Comparison of ENCODE assay signal across 27 mouse cellular contexts in the genomic region with DNA sequence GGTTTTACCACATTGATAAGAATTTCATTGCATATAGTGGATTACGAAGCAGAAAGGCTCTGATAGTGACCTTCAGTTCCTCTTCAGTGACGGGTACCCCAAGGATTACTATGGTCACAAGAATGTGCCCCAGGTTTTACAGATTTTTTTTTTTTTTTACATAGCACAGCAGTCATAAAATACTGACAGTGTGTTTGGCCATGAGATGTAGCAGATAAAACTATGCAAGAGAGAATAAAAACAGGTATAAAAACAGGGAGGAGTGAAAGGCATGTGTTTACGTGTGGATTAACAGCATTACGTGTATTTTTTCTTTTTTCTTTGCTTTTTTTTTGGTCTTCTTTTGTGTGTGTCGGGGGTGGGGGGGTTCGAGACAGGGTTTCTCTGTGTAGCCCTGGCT. TPM values are rescaled to one million over a fixed set of nuclear protein-coding genes. Genes with fewer than 3 reads are reported as not detected.
DNase-seq lines count a peak whose midpoint lies in the region; ATAC-seq and TF ChIP-seq lines count a peak whose summit lies in the region.
"Had no signal": no experiment of that assay in that cellular context is flagged by ENCODE, and none has a peak within 500 bp of the region (broad histone marks: within the 10 kb centered on the region; RNA-seq: fewer than 3 reads in every experiment).

No protein-coding gene starts in this region.

- no peaks in the 10 kb centered on the region for H3K27me3 ChIP-seq in G1E (ENCODE audit: insufficient read depth, low read length)
- H3K27me3 ChIP-seq in MEL (ENCODE audit: control insufficient read depth in 1 of 2, insufficient read depth in 2 of 2, low read length in 2 of 2) = no peaks in the 10 kb centered on the region
- H3K27me3 ChIP-seq: embryonic facial prominence, embryonic 12.5 days; forebrain, embryonic 12.5 days had no signal

- H3K79me2 ChIP-seq in MEL (ENCODE audit: control insufficient read depth, insufficient read depth, low read length, poor library complexity) = peaks cover 64% of the 10 kb centered on the region

- TF ChIP-seq EP300 in MEL (IDR thresholded peaks at IDR 0.05; ENCODE audit: low read depth in 1 of 2, low read length in 2 of 2) = no peak

- peak overlapping the region; percentile 94 for H3K9ac ChIP-seq in MEL (ENCODE audit: control insufficient read depth, low read depth, low read length, poor library complexity, severe bottlenecking)
- H3K9ac ChIP-seq: embryonic facial prominence, embryonic 12.5 days; forebrain, embryonic 12.5 days had no signal

- TF ChIP-seq CTCF in G1E (IDR thresholded peaks at IDR 0.05; ENCODE audit: low read depth, low read length) (no peak), MEL (IDR thresholded peaks at IDR 0.05 in 2 of 3, conservative IDR thresholded peaks at IDR 0.05 in 1 of 3; ENCODE audit: control insufficient read depth in 1 of 3, insufficient read depth in 1 of 3, low read depth in 2 of 3, low read length in 3 of 3, poor library complexity in 1 of 3, severe bottlenecking in 1 of 3) (no peak)

- H3K27ac ChIP-seq in MEL (ENCODE audit: control insufficient read depth, low read depth, low read length) = peak overlapping the region; percentile 97
- H3K27ac ChIP-seq: embryonic facial prominence, embryonic 10.5 days; embryonic facial prominence, embryonic 12.5 days; forebrain, embryonic 10.5 days; forebrain, embryonic 12.5 days had no signal

- intact Hi-C loops in heart, postnatal 10 days (cut with DNase I) = no loop called here

- peaks cover 12% of the 10 kb centered on the region for H3K36me3 ChIP-seq in G1E (replicated peaks)
- peaks cover 48 to 49% of the 10 kb centered on the region in 2 experiments for H3K36me3 ChIP-seq in MEL (ENCODE audit: control insufficient read depth in 1 of 2, insufficient read depth in 2 of 2, low read length in 2 of 2)
- H3K36me3 ChIP-seq: embryonic facial prominence, embryonic 10.5 days; embryonic facial prominence, embryonic 12.5 days; forebrain, embryonic 10.5 days; forebrain, embryonic 12.5 days had no signal

- H3K4me3 ChIP-seq in G1E (ENCODE audit: low read depth, low read length) = peak overlapping the region; percentile 62
- peak overlapping the region; percentile 65 to 92 for H3K4me3 ChIP-seq in MEL (ENCODE audit: control insufficient read depth in 1 of 2, insufficient read depth in 1 of 2, low read depth in 2 of 2, low read length in 2 of 2)
- H3K4me3 ChIP-seq: embryonic facial prominence, embryonic 10.5 days; embryonic facial prominence, embryonic 12.5 days; erythroblast, embryonic 14.5 days; forebrain, embryonic 10.5 days; forebrain, embryonic 12.5 days had no signal

- H3K9me3 ChIP-seq in G1E (replicated peaks) = no peaks in the 10 kb centered on the region
- H3K9me3 ChIP-seq in MEL (replicated peaks; ENCODE audit: insufficient read depth, low read length) = no peaks in the 10 kb centered on the region
- H3K9me3 ChIP-seq: embryonic facial prominence, embryonic 10.5 days; embryonic facial prominence, embryonic 12.5 days; forebrain, embryonic 10.5 days; forebrain, embryonic 12.5 days had no signal

- no peak for ATAC-seq in G1E (ENCODE audit: extremely low read depth, insufficient number of reproducible peaks, low FRiP score, poor library complexity, severe bottlenecking)
- 0 out of 2 replicates have a peak, but pooled peaks have one; percentile 17 for ATAC-seq in erythroblast, adult 5-6 weeks (replicated peaks; ENCODE audit: low FRiP score, poor library complexity, severe bottlenecking)
- 0 out of 2 replicates have a peak, but pooled peaks have one; percentile 3 for ATAC-seq in megakaryocyte progenitor cell, adult 5-6 weeks (replicated peaks; ENCODE audit: poor library complexity)
- ATAC-seq: activated CD4-positive, CD25-positive, alpha-beta regulatory T cell, adult 4 months; forebrain, embryonic 14.5 days; forebrain, embryonic 16.5 days; Patski had no signal

- TF ChIP-seq POLR2A in MEL (IDR thresholded peaks at IDR 0.05; ENCODE audit: control insufficient read depth in 1 of 2, insufficient read depth in 1 of 2, low read depth in 1 of 2, low read length in 2 of 2, poor library complexity in 1 of 2) = peak in 1 of 2 experiments; percentile 54; a peak in 1 of 4 replicates

- DNase-seq in G1E (ENCODE audit: low spot score) (no peak), MEL (ENCODE audit: low read depth, low spot score) (peak; percentile 71)
- no peak for DNase-seq in gastrocnemius, postnatal 25 days
- no peak for DNase-seq in right cerebral cortex, postnatal 36 days (ENCODE audit: low spot score in 2 of 2)
- no peak for DNase-seq in gastrocnemius, adult 8-10 months (ENCODE audit: low spot score in 2 of 2)
- no peak for DNase-seq in heart, postnatal 10 days
- DNase-seq: adrenal gland, adult 8-10 months; adrenal gland, postnatal 14 days; adrenal gland, postnatal 36 days; cerebellum, adult 11-12 months; cerebellum, adult 2 months; cerebellum, adult 9-10 months; cerebellum, postnatal 10 days; cerebellum, postnatal 25 days had no signal

- no peak for TF ChIP-seq RAD21 in MEL (IDR thresholded peaks at IDR 0.05; ENCODE audit: low read depth, low read length)

- H3K4me1 ChIP-seq in G1E (ENCODE audit: insufficient read depth, low read depth, low read length) (peaks cover 51% of the 10 kb centered on the region), MEL (ENCODE audit: control insufficient read depth in 1 of 2, insufficient read depth in 2 of 2, low read length in 2 of 2) (peaks cover 10 to 20% of the 10 kb centered on the region in 2 experiments)
- H3K4me1 ChIP-seq: embryonic facial prominence, embryonic 10.5 days; embryonic facial prominence, embryonic 12.5 days; forebrain, embryonic 10.5 days; forebrain, embryonic 12.5 days had no signal

TF ChIP-seq in MEL, 35 proteins besides CTCF, POLR2A, EP300 and RAD21:
- TF ChIP-seq USF1 (IDR thresholded peaks at IDR 0.05; ENCODE audit: low read depth, low read length) (no peak), MYC (IDR thresholded peaks at IDR 0.05; ENCODE audit: low read depth, low read length) (no peak), POLR2AphosphoS5 (IDR thresholded peaks at IDR 0.05; ENCODE audit: borderline replicate concordance, low read depth, low read length) (peak; percentile 31; the same call in 1 of the 2 replicates), TBP (IDR thresholded peaks at IDR 0.05; ENCODE audit: low read depth, low read length) (0 out of 2 replicates have a peak, but pooled peaks have one; percentile 38), GABPA (IDR thresholded peaks at IDR 0.05; ENCODE audit: low read depth, low read length) (no peak), ETS1 (IDR thresholded peaks at IDR 0.05; ENCODE audit: low read depth, low read length) (no peak)

RNA-seq across cellular contexts. Expression of a gene that starts 3.3 kb away (rescaled TPM):
- total RNA-seq in G1E (2014; fragmentation: Nextera tagmentation) (1,046 and 1,233 TPM in 2 replicates), G1E (2017) (369 and 374 TPM in 2 replicates), MEL (2012; rRNA removed) (3,564 and 4,374 TPM in 2 replicates)
- polyA plus RNA-seq in G1E (2012) (66.2 and 89.4 TPM in 2 replicates), MEL (2012; ENCODE audit: insufficient read depth in 1 of 2, insufficient read length in 2 of 2, low read depth in 1 of 2, low replicate concordance in 2 of 2, missing spikeins in 1 of 2) (1,000 to 10,000 TPM; 1,720 to 6,361 TPM)
- total RNA-seq in erythroblast, adult 5-6 weeks (2015; ENCODE audit: low replicate concordance) = 476 and 585 TPM in 2 replicates
- total RNA-seq in erythroblast, adult 5-6 weeks (2017; ENCODE audit: low replicate concordance) = 125 and 171 TPM in 2 replicates
- total RNA-seq in megakaryocyte progenitor cell, adult 5-6 weeks (2015) = 584 and 1,246 TPM in 2 replicates
- total RNA-seq in megakaryocyte progenitor cell, adult 5-6 weeks (2017) = 179 and 313 TPM in 2 replicates
- total RNA-seq in gastrocnemius, postnatal 25 days (2021) = under 1 TPM in 1 of 2 experiments, not detected in 1; 0.33 TPM
- total RNA-seq in gastrocnemius, adult 8-10 months (2022) = under 1 TPM in 2 of 4 experiments, not detected in 2; 0.31 to 0.56 TPM
- total RNA-seq in heart, postnatal 10 days (2021) = not detected
- total RNA-seq: adrenal gland, adult 18-20 months; ES-E14 had no signal
- polyA plus RNA-seq: cerebellum, adult 2 months; forebrain, embryonic 12.5 days; forebrain, embryonic 14.5 days; forebrain, embryonic 16.5 days; Patski had no signal

RNA-seq across cellular contexts. Expression of a gene that starts 58.4 kb away (rescaled TPM):
- total RNA-seq in G1E (2014; fragmentation: Nextera tagmentation) (18.5 TPM in 2 replicates), G1E (2017) (1.1 and 1.2 TPM in 2 replicates), MEL (2012; rRNA removed) (1.7 and 1.8 TPM in 2 replicates)
- polyA plus RNA-seq in G1E (2012) (1.7 and 3.9 TPM in 2 replicates), MEL (2012; ENCODE audit: insufficient read depth in 1 of 2, insufficient read length in 2 of 2, low read depth in 1 of 2, low replicate concordance in 2 of 2, missing spikeins in 1 of 2) (1 to 10 TPM in 1 of 2 experiments, not detected in 1; 4.9 TPM)
- total RNA-seq in erythroblast, adult 5-6 weeks (2015; ENCODE audit: low replicate concordance) = 0.38 TPM in 1 of 2 replicates, not detected in the other
- 0.85 TPM in 1 of 2 replicates, not detected in the other for total RNA-seq in erythroblast, adult 5-6 weeks (2017; ENCODE audit: low replicate concordance)
- 9.5 and 10.6 TPM in 2 replicates for total RNA-seq in megakaryocyte progenitor cell, adult 5-6 weeks (2015)
- total RNA-seq in megakaryocyte progenitor cell, adult 5-6 weeks (2017) = 5.4 and 8.1 TPM in 2 replicates
- total RNA-seq in gastrocnemius, postnatal 25 days (2021) = 1,000 to 10,000 TPM in 1 of 2 experiments, 100 to 1,000 TPM in 1; 650 to 1,312 TPM
- total RNA-seq in gastrocnemius, adult 8-10 months (2022) = 1,000 to 10,000 TPM in 3 of 4 experiments, 100 to 1,000 TPM in 1; 906 to 1,729 (median 1,130) TPM
- total RNA-seq in heart, postnatal 10 days (2021) = 100 to 1,000 TPM in 1 of 2 experiments, 10 to 100 TPM in 1; 45.9 to 122 TPM

Comparison
In these comparisons a context has a peak if more than half of its experiments do, and no peak if none do; other contexts are left out.
1. RNA of a gene that starts 3.3 kb away (total RNA-seq): 3,564 to 4,374 TPM in MEL, 179 to 1,246 TPM in megakaryocyte progenitor cell, adult 5-6 weeks, 369 to 1,233 TPM in G1E and 125 to 585 TPM in erythroblast, adult 5-6 weeks; 0.31 to 0.56 TPM in gastrocnemius, adult 8-10 months, 0.33 TPM in gastrocnemius, postnatal 25 days and not detected in heart, postnatal 10 days; every median in the first group is over 10 times any median in the second.
2. RNA of a gene that starts 58.4 kb away (total RNA-seq): 650 to 1,312 TPM in gastrocnemius, postnatal 25 days and 906 to 1,729 TPM in gastrocnemius, adult 8-10 months; 45.9 to 122 TPM in heart, postnatal 10 days, 1.1 to 18.5 TPM in G1E, 5.4 to 10.6 TPM in megakaryocyte progenitor cell, adult 5-6 weeks, 1.7 to 1.8 TPM in MEL and 0.38 to 0.85 TPM in erythroblast, adult 5-6 weeks; every median in the first group is over 4 times any median in the second.